Mouse (Mus musculus) CH12.LX (cell line): ENCODE measurements around the gene Cep112. TPM values are rescaled to one million over a fixed set of nuclear protein-coding genes. Genes with fewer than 3 reads are reported as not detected.

ENCODE experiments used
- DNase-seq: peaks from one replicate; pipeline ENCODE4 v3.0.0-alpha.2; 2013; ENCODE audit errors: extremely low read depth
- H3K27ac ChIP-seq: 2 replicates; pipeline ENCODE4 v1.5.1; 2012; ENCODE audit warnings: low read depth, mild to moderate bottlenecking, control low read depth, moderate library complexity; ENCODE audit not compliant: insufficient read depth
- H3K27me3 ChIP-seq: replicated peaks from 2 replicates; pipeline ENCODE3; 2012; ENCODE audit warnings: inconsistent platforms
- H3K36me3 ChIP-seq, 2 experiments: replicated peaks in 1 of 2; 2 replicates each; pipeline versions ENCODE3 to v1.6.1; 2012; ENCODE audit warnings: inconsistent platforms in 1 of 2, low read length in 1 of 2, mild to moderate bottlenecking in 1 of 2, mixed read lengths in 1 of 2, moderate library complexity in 1 of 2; ENCODE audit not compliant: control insufficient read depth in 1 of 2, insufficient read depth in 1 of 2
- H3K4me1 ChIP-seq, 2 experiments: 2 replicates each; pipeline ENCODE4 v1.6.1; 2012; ENCODE audit warnings: inconsistent platforms in 1 of 2, moderate library complexity in 1 of 2; ENCODE audit not compliant: insufficient read depth in 2 of 2, control insufficient read depth in 1 of 2
- H3K4me2 ChIP-seq: 2 replicates; pipeline ENCODE4 v1.6.1; 2012; ENCODE audit warnings: low read depth, mild to moderate bottlenecking, control low read depth; ENCODE audit not compliant: poor library complexity, insufficient read depth, severe bottlenecking
- H3K4me3 ChIP-seq, 3 experiments: fragments of 150-350 bp in 1 of 3; sonication (generic) in 1 of 3; replicated peaks in 1 of 3; 2 replicates each; pipeline versions ENCODE3 to v1.5.1; 2011 to 2012; ENCODE audit warnings: low read depth in 2 of 3, low read length in 2 of 3, mild to moderate bottlenecking in 2 of 3, moderate library complexity in 2 of 3, control low read depth in 1 of 3, improper control_type of control experiment in 1 of 3, inconsistent platforms in 1 of 3, mixed read lengths in 1 of 3; ENCODE audit not compliant: poor library complexity in 1 of 3
- H3K79me2 ChIP-seq: replicated peaks from 2 replicates; pipeline ENCODE4 v1.6.1; 2012; ENCODE audit warnings: mild to moderate bottlenecking, moderate library complexity; ENCODE audit not compliant: control insufficient read depth, poor library complexity, insufficient read depth, severe bottlenecking; ENCODE audit errors: extremely low read depth
- H3K9ac ChIP-seq: 2 replicates; pipeline ENCODE4 v1.6.1; 2012; ENCODE audit warnings: low read depth, mild to moderate bottlenecking, control low read depth, moderate library complexity; ENCODE audit not compliant: insufficient read depth
- H3K9me3 ChIP-seq: replicated peaks from 2 replicates; pipeline ENCODE3; 2012; ENCODE audit warnings: low read length, inconsistent platforms, mixed read lengths
- CHD1 ChIP-seq: IDR thresholded peaks from 2 replicates; pipeline ENCODE4 v1.6.1; 2012; ENCODE audit warnings: low read depth, low read length, improper control_type of control experiment, inconsistent platforms
- CHD2 ChIP-seq: IDR thresholded peaks from 2 replicates; pipeline ENCODE4 v1.6.1; 2011; ENCODE audit warnings: low read length, improper control_type of control experiment
- ELF1 ChIP-seq: IDR thresholded peaks from 2 replicates; pipeline ENCODE4 v1.6.1; 2014; ENCODE audit warnings: low read depth, mild to moderate bottlenecking, inconsistent platforms, low read length, improper control_type of control experiment
- EP300 ChIP-seq: IDR thresholded peaks from 2 replicates; pipeline ENCODE4 v1.6.1; 2011; ENCODE audit warnings: low read length, improper control_type of control experiment
- ETS1 ChIP-seq: conservative IDR thresholded peaks from 2 replicates; pipeline ENCODE4 v1.6.1; 2012; ENCODE audit warnings: low read depth, mild to moderate bottlenecking, inconsistent platforms, low read length, improper control_type of control experiment, moderate library complexity
- GABPA ChIP-seq: IDR thresholded peaks from 2 replicates; pipeline ENCODE4 v1.6.1; 2012; ENCODE audit warnings: low read depth, low read length, improper control_type of control experiment, inconsistent platforms; ENCODE audit not compliant: insufficient replicate concordance
- IRF4 ChIP-seq: IDR thresholded peaks from 2 replicates; pipeline ENCODE4 v1.6.1; 2014; ENCODE audit warnings: low read depth, mild to moderate bottlenecking, inconsistent platforms, low read length, improper control_type of control experiment
- MAFK ChIP-seq: IDR thresholded peaks from 2 replicates; pipeline ENCODE4 v1.6.1; 2011; ENCODE audit warnings: low read length, improper control_type of control experiment; ENCODE audit not compliant: insufficient replicate concordance
- MEF2A ChIP-seq: IDR thresholded peaks from 2 replicates; pipeline ENCODE4 v1.6.1; 2014; ENCODE audit warnings: low read depth, mild to moderate bottlenecking, inconsistent platforms, low read length, improper control_type of control experiment, borderline replicate concordance
- MXI1 ChIP-seq: IDR thresholded peaks from 2 replicates; pipeline ENCODE4 v1.6.1; 2011; ENCODE audit warnings: mild to moderate bottlenecking, low read depth, low read length, improper control_type of control experiment
- NELFE ChIP-seq: IDR thresholded peaks from 2 replicates; pipeline ENCODE4 v1.6.1; 2011; ENCODE audit warnings: low read depth, low read length, improper control_type of control experiment
- NRF1 ChIP-seq: IDR thresholded peaks from 2 replicates; pipeline ENCODE4 v1.6.1; 2014; ENCODE audit warnings: low read depth, mild to moderate bottlenecking, inconsistent platforms, low read length, improper control_type of control experiment, moderate library complexity
- POLR2AphosphoS2 ChIP-seq: IDR thresholded peaks from 2 replicates; pipeline ENCODE4 v1.6.1; 2011; ENCODE audit warnings: low read depth, low read length, improper control_type of control experiment
- RAD21 ChIP-seq: IDR thresholded peaks from 2 replicates; pipeline ENCODE4 v1.6.1; 2011; ENCODE audit warnings: low read depth, mild to moderate bottlenecking, low read length, improper control_type of control experiment, moderate library complexity
- TBP ChIP-seq: conservative IDR thresholded peaks from 2 replicates; pipeline ENCODE4 v1.6.1; 2011; ENCODE audit warnings: low read depth, low read length, improper control_type of control experiment
- TCF12 ChIP-seq: IDR thresholded peaks from 2 replicates; pipeline ENCODE4 v1.6.1; 2014; ENCODE audit warnings: low read depth, mild to moderate bottlenecking, inconsistent platforms, low read length, improper control_type of control experiment
- UBTF ChIP-seq: IDR thresholded peaks from 2 replicates; pipeline ENCODE4 v1.6.1; 2012; ENCODE audit warnings: low read depth, mild to moderate bottlenecking, inconsistent platforms, low read length, improper control_type of control experiment, moderate library complexity
- USF1 ChIP-seq: IDR thresholded peaks from 2 replicates; pipeline ENCODE4 v1.6.1; 2014; ENCODE audit warnings: low read depth, mild to moderate bottlenecking, inconsistent platforms, low read length, improper control_type of control experiment
- USF2 ChIP-seq: conservative IDR thresholded peaks from 2 replicates; pipeline ENCODE4 v1.6.1; 2011; ENCODE audit warnings: low read depth, low read length, improper control_type of control experiment
- ZKSCAN1 ChIP-seq: IDR thresholded peaks from 2 replicates; pipeline ENCODE4 v1.6.1; 2012; ENCODE audit warnings: low read depth, inconsistent platforms, low read length, improper control_type of control experiment, borderline replicate concordance
- ZMIZ1 ChIP-seq: IDR thresholded peaks from 2 replicates; pipeline ENCODE4 v1.6.1; 2012; ENCODE audit warnings: low read depth, mild to moderate bottlenecking, inconsistent platforms, low read length, improper control_type of control experiment
- ZNF384 ChIP-seq: IDR thresholded peaks from 2 replicates; pipeline ENCODE4 v1.6.1; 2012; ENCODE audit warnings: low read depth, low read length, improper control_type of control experiment, inconsistent platforms
- dilution Hi-C: fragments of 300-500 bp; cut with MboI; formaldehyde crosslinking; loops from 2 replicates; pipeline ENCODE4 v1.14.3; 2020; ENCODE audit warnings: low sequenced_read_pairs; ENCODE audit not compliant: extremely low pct_unique_long_range_greater_than_20kb, extremely low pct_ligation_motif_present
- in situ Hi-C: fragments of 300-500 bp; cut with MboI; formaldehyde crosslinking; loops from 3 replicates; pipeline ENCODE4 v1.14.3; 2019; ENCODE audit warnings: low sequenced_read_pairs, low pct_ligation_motif_present, low pct_unique_long_range_greater_than_20kb, mixed read lengths
- polyA plus RNA-seq: library from polyadenylated mRNA; unstranded; fragments of >175 nt; gene quantifications from 2 replicates; pipeline ENCODE4 v1.2.1, GENCODE M21; 2012; ENCODE audit warnings: low read depth; ENCODE audit not compliant: insufficient read length
- total RNA-seq, 2 experiments: library from RNA; depleted of rRNA; stranded (reverse); fragments of 300-350 nt in 1 of 2; fragments of >200 nt in 1 of 2; gene quantifications; 2 replicates each; pipeline ENCODE4 v1.2.3; 2012 to 2014

Gene Cep112
- total and polyA plus RNA-seq, 3 experiments, result 0.93 to 1.4 (median 1.3) TPM

DNA sequence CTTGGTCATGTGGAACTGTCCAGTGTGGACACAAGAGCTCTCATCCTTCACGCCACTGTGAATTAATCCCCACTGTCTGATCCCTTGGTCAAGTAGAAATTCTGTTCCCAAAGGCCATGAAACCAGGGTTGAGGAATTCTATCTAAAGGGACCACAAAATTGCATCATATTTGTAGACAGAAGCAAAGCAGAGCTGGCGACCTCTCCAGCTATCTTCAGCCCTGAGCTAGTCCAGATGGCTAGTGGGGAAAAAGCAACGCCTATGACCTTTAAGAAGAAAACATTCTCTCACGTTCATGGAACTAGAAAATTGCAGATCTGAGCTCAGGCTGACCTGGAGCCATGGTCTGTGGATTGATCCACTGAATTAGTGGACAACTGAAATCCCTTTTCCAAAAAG is 455.6 kb downstream of the Cep112 start:
- no peaks in the 10 kb centered on the region for H3K27me3 ChIP-seq
- H3K4me2 ChIP-seq, result no peak overlapping the region
- H3K27ac ChIP-seq, result no peak overlapping the region
- H3K4me3 ChIP-seq, result no peak overlapping the region
- peaks cover 7 to 56% of the 10 kb centered on the region in 2 experiments for H3K4me1 ChIP-seq
- TF ChIP-seq MXI1 (no peak), ZMIZ1 (no peak), IRF4 (no peak), ZNF384 (no peak), POLR2AphosphoS2 (no peak), MEF2A (no peak), NRF1 (no peak), TCF12 (no peak), MAFK (no peak), EP300 (no peak), GABPA (no peak), ELF1 (no peak)
- no peaks in the 10 kb centered on the region for H3K36me3 ChIP-seq
- no peak overlapping the region for H3K9ac ChIP-seq
- H3K9me3 ChIP-seq, result peaks cover 2% of the 10 kb centered on the region
- in situ Hi-C loops, result no loop called here
- DNase-seq, result no peak
- dilution Hi-C loops, result no loop called here
- no peaks in the 10 kb centered on the region for H3K79me2 ChIP-seq

DNA sequence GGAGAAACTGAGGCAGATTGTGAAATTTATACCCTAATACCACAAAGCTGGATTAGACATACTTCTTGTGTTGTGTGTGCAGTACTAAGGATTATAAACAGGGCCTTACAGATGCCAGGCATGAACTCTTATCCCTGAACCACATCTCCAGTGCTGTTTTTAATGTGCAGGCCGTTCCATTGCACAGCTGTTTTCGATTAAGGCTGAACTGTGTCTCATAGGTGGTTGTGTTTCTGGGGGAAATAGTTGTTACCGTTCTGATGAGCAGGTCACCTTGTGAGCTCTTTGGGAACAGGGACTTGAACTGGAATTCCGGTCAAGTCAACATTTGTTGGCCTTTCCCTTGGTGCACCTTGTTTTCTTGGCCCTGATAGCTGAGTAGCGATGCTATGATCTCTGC is 456.7 kb downstream of the Cep112 start:
- Histone ChIP-seq H3K4me1 (peaks cover 7 to 45% of the 10 kb centered on the region in 2 experiments), H3K4me2 (no peak overlapping the region), H3K9me3 (peaks cover 2% of the 10 kb centered on the region), H3K4me3 (no peak overlapping the region), H3K36me3 (no peaks in the 10 kb centered on the region), H3K27ac (no peak overlapping the region), H3K27me3 (no peaks in the 10 kb centered on the region), H3K9ac (no peak overlapping the region), H3K79me2 (no peaks in the 10 kb centered on the region)
- dilution Hi-C loops (no loop called here), in situ Hi-C loops (no loop called here)
- DNase-seq, result no peak
- TF ChIP-seq UBTF (no peak), ZKSCAN1 (no peak), TCF12 (no peak), RAD21 (no peak), CHD1 (no peak), NELFE (no peak), ZMIZ1 (no peak), USF1 (no peak), USF2 (no peak), ETS1 (no peak), CHD2 (no peak), MXI1 (no peak), NRF1 (no peak), TBP (no peak)
